Mouse (Mus musculus) forebrain, postnatal 0 days (tissue): ENCODE data around the gene Edem3. TPM values are rescaled to one million over a fixed set of nuclear protein-coding genes. Genes with fewer than 3 reads are reported as not detected.
"Not testable (repeated sequence)": the region's sequence is repeated elsewhere in the genome, so short reads cannot be mapped to it uniquely, and the experiment has no call there.

Experiments
- ATAC-seq: fragments of 200-750 bp; cut with Nextera tagmentation; 2 replicates; pipeline ENCODE4 v1.8.0; 2017; ENCODE audit warnings: mild to moderate bottlenecking, moderate library complexity
- DNase-seq: peaks from one replicate; pipeline ENCODE4 v3.0.0-alpha.2; 2015
- H3K27ac ChIP-seq: fragments of 300-500 bp; sonication (generic); 2 replicates; pipeline ENCODE4 v1.5.1; 2014; ENCODE audit warnings: low read depth, mild to moderate bottlenecking, antibody characterized with exemption, low read length, moderate library complexity, mixed read lengths
- H3K27me3 ChIP-seq: fragments of 300-500 bp; sonication (generic); 2 replicates; pipeline ENCODE4 v1.6.1; 2014; ENCODE audit warnings: mild to moderate bottlenecking, low read length, mixed read lengths; ENCODE audit not compliant: insufficient read depth
- H3K36me3 ChIP-seq: fragments of 300-500 bp; sonication (generic); 2 replicates; pipeline ENCODE4 v1.6.1; 2014; ENCODE audit warnings: mild to moderate bottlenecking, moderate library complexity; ENCODE audit not compliant: insufficient read depth
- H3K4me1 ChIP-seq: fragments of 300-500 bp; sonication (generic); 2 replicates; pipeline ENCODE4 v1.6.1; 2014; ENCODE audit warnings: antibody characterized with exemption; ENCODE audit not compliant: insufficient read depth
- H3K4me2 ChIP-seq: fragments of 300-500 bp; sonication (generic); 2 replicates; pipeline ENCODE4 v1.6.1; 2014; ENCODE audit warnings: low read depth, mild to moderate bottlenecking, moderate library complexity
- H3K4me3 ChIP-seq: fragments of 300-500 bp; sonication (generic); 2 replicates; pipeline ENCODE4 v1.5.1; 2014; ENCODE audit warnings: low read depth, low read length, mixed read lengths
- H3K9ac ChIP-seq: fragments of 300-500 bp; sonication (generic); 2 replicates; pipeline ENCODE4 v1.6.1; 2014; ENCODE audit warnings: mild to moderate bottlenecking
- H3K9me3 ChIP-seq: fragments of 300-500 bp; sonication (generic); 2 replicates; pipeline ENCODE4 v1.6.1; 2016; ENCODE audit warnings: low read length
- CTCF ChIP-seq: sonication (generic); IDR thresholded peaks from 2 replicates; pipeline ENCODE4 v1.5.1; 2016; ENCODE audit warnings: antibody characterized with exemption, control low read depth, low read depth
- WGBS: fragments of 180-500 bp; shearing (Covaris S2); extraction: QIAGEN DNeasy Blood & Tissue Kit; methylation state at CpG from one replicate; pipeline ENCODE4 v1.1.7; 2014; 5-methylcytosine and 5-hydroxymethylcytosine counted together
- polyA plus RNA-seq: library from polyadenylated mRNA; unstranded; fragments of >200 nt; fragmentation: Nextera tagmentation; extraction: Ambion mirVana; gene quantifications from 2 replicates; pipeline ENCODE4 v1.2.1, GENCODE M21; 2015
- total RNA-seq: library from RNA; depleted of rRNA; stranded (reverse); fragments of >200 nt; gene quantifications from 2 replicates; pipeline ENCODE4 v1.2.3, GENCODE M21; 2014

The Edem3 gene
- total and polyA plus RNA-seq, 2 experiments from 2014 or later: 11.0 to 56.6 TPM

- Histone ChIP-seq H3K9me3 (no peaks in the 10 kb centered on the region), H3K27me3 (no peaks in the 10 kb centered on the region), H3K27ac (no peak overlapping the region), H3K4me2 (no peak overlapping the region), H3K4me3 (no peak overlapping the region), H3K36me3 (no peaks in the 10 kb centered on the region), H3K9ac (no peak overlapping the region), H3K4me1 (no peaks in the 10 kb centered on the region)
- 82% methylated on average over 3 of the region's 3 CpGs for WGBS
- no peak for DNase-seq
- ATAC-seq: no peak
- TF ChIP-seq CTCF: no peak
These were observed 76.6 kb downstream of the Edem3 start for GRCm38 (mm10) chr1:151831791-151832190.

- H3K27me3 ChIP-seq: no peaks in the 10 kb centered on the region
- no peak for TF ChIP-seq CTCF
- no peaks in the 10 kb centered on the region for H3K4me1 ChIP-seq
- H3K36me3 ChIP-seq: no peaks in the 10 kb centered on the region
- no peak overlapping the region for H3K9ac ChIP-seq
- H3K4me2 ChIP-seq: no peak overlapping the region
- H3K9me3 ChIP-seq: no peaks in the 10 kb centered on the region
- DNase-seq (no peak), ATAC-seq (no peak)
- WGBS: 82% methylated on average over 4 of the region's 4 CpGs
- no peak overlapping the region for H3K27ac ChIP-seq
- no peak overlapping the region for H3K4me3 ChIP-seq
These were observed 80.1 kb downstream of the Edem3 start for GRCm38 (mm10) chr1:151835261-151835660.

- H3K9ac ChIP-seq, H3K27ac ChIP-seq, H3K36me3 ChIP-seq, ATAC-seq, H3K4me2 ChIP-seq, H3K4me1 ChIP-seq, H3K9me3 ChIP-seq, H3K4me3 ChIP-seq, H3K27me3 ChIP-seq, DNase-seq: not testable (repeated sequence)
- WGBS: 97% methylated on average over 1 of the region's 1 CpGs
These were observed 85.2 kb downstream of the Edem3 start for GRCm38 (mm10) chr1:151840345-151840744.

DNA sequence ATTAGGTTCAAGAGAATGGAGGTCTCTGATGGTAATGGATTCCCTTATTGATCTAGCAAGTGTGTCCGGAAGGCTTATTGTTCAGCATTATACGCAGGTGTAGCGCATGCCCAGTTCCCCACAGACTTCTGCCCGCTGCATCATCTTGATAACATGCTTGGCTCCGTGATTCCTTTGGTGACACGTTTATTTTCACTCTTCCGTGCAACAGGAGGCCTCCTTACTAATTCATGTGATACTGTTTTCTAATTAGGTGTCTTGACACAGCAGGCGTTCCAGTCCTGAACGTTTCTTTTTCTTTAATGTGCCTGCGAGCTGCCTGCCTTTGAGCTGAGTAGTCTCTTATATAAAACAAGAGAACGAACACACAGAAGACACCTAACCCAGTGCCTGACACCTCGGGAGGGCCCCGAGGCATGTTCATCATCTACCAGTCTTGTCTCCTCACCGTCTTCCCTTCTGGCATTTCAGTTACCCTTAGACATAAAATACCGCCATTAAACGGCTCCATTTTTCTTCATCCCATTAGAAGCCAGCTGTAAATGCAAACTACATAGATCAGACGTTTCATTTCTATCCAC lies 90.2 kb downstream of the Edem3 start:
- ATAC-seq: no peak
- WGBS: 49% methylated on average over 17 of the region's 17 CpGs

GRCm38 (mm10) chr1:151845926-151846782 lies 91.0 kb downstream of the Edem3 start:
- 65% methylated on average over 19 of the region's 19 CpGs for WGBS
- ATAC-seq (no peak), DNase-seq (no peak)
- Histone ChIP-seq H3K4me1 (no peaks in the 10 kb centered on the region), H3K27ac (no peak overlapping the region), H3K9me3 (no peaks in the 10 kb centered on the region), H3K27me3 (no peaks in the 10 kb centered on the region), H3K4me3 (no peak overlapping the region), H3K9ac (no peak overlapping the region), H3K4me2 (no peak overlapping the region), H3K36me3 (no peaks in the 10 kb centered on the region)
- TF ChIP-seq CTCF: peak; percentile 39; the same call in 1 of the 2 replicates

More for the DNA sequence above, 90.2 kb downstream of the Edem3 start:
- Histone ChIP-seq H3K27ac (no peak overlapping the region), H3K27me3 (no peaks in the 10 kb centered on the region), H3K4me2 (no peak overlapping the region), H3K4me1 (no peaks in the 10 kb centered on the region), H3K36me3 (no peaks in the 10 kb centered on the region), H3K4me3 (no peak overlapping the region), H3K9me3 (no peaks in the 10 kb centered on the region), H3K9ac (no peak overlapping the region)
- no peak for DNase-seq
- no peak for TF ChIP-seq CTCF

GRCm38 (mm10) chr1:151848286-151848685 lies 93.1 kb downstream of the Edem3 start:
- Histone ChIP-seq H3K27ac (no peak overlapping the region), H3K4me2 (no peak overlapping the region), H3K36me3 (no peaks in the 10 kb centered on the region), H3K4me3 (no peak overlapping the region), H3K9ac (no peak overlapping the region), H3K9me3 (no peaks in the 10 kb centered on the region), H3K27me3 (no peaks in the 10 kb centered on the region), H3K4me1 (no peaks in the 10 kb centered on the region)
- DNase-seq: no peak
- no peak for TF ChIP-seq CTCF
- ATAC-seq: no peak
- 96% methylated on average over 2 of the region's 2 CpGs for WGBS

DNA sequence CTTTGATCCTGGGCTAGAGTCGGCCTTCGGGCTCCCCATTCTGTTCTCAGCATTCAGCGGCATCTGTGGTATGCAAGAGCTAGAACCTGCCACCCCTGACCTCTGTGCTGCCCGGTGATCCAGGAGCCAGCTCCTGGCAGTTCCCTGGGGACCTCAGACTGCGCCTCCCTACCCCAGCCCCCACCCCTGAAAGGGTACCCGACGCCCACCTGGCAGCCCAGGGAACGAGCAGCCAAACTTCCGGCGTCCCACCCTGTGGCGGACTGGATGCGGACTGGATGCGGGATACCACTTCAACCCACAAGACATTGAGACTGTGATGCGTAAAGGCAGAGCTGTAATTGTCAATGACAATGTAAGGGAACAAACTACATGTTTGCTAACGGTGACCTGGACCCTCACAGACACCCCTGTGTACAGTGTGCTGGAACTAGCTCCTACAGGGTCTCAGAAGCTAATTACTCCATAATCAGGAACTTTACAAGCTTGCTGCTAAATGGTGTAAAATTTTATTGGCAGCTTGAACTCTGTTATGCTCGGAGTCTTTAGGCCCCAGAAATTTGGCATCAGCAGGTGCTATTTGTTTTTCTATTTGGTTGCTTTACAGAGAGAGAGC lies 94.9 kb downstream of the Edem3 start:
- H3K4me1 ChIP-seq: no peaks in the 10 kb centered on the region
- H3K36me3 ChIP-seq: no peaks in the 10 kb centered on the region
- H3K9ac ChIP-seq: no peak overlapping the region
- no peak for TF ChIP-seq CTCF
- H3K4me3 ChIP-seq: no peak overlapping the region
- H3K27ac ChIP-seq: no peak overlapping the region
- WGBS: 86% methylated on average over 16 of the region's 16 CpGs
- no peak for ATAC-seq
- no peaks in the 10 kb centered on the region for H3K27me3 ChIP-seq
- no peaks in the 10 kb centered on the region for H3K9me3 ChIP-seq
- no peak overlapping the region for H3K4me2 ChIP-seq
- no peak for DNase-seq
